Mouse (Mus musculus) liver, embryonic 12.5 days (tissue): ENCODE measurements around the gene Manbal. TPM values are rescaled to one million over a fixed set of nuclear protein-coding genes. Genes with fewer than 3 reads are reported as not detected.

ENCODE experiments used
- ATAC-seq: fragments of 200-750 bp; cut with Nextera tagmentation; 2 replicates; pipeline ENCODE4 v1.8.0; 2017; ENCODE audit warnings: moderate number of reproducible peaks, mild to moderate bottlenecking, moderate library complexity
- H3K27ac ChIP-seq: fragments of 300-500 bp; sonication (generic); 2 replicates; pipeline ENCODE4 v1.5.1; 2016; ENCODE audit warnings: mild to moderate bottlenecking
- H3K27me3 ChIP-seq: fragments of 300-500 bp; sonication (generic); replicated peaks from 2 replicates; pipeline ENCODE4 v1.6.1; 2016; ENCODE audit warnings: mild to moderate bottlenecking, moderate library complexity
- H3K36me3 ChIP-seq: fragments of 300-500 bp; sonication (generic); 2 replicates; pipeline ENCODE4 v1.6.1; 2016; ENCODE audit warnings: mild to moderate bottlenecking, moderate library complexity
- H3K4me1 ChIP-seq: fragments of 300-500 bp; sonication (generic); 2 replicates; pipeline ENCODE4 v1.6.1; 2016
- H3K4me2 ChIP-seq: fragments of 300-500 bp; sonication (generic); 2 replicates; pipeline ENCODE4 v1.6.1; 2016; ENCODE audit warnings: mild to moderate bottlenecking, moderate library complexity
- H3K4me3 ChIP-seq: fragments of 300-500 bp; sonication (generic); 2 replicates; pipeline ENCODE4 v1.5.1; 2016; ENCODE audit warnings: mild to moderate bottlenecking, moderate library complexity
- H3K9ac ChIP-seq: fragments of 300-500 bp; sonication (generic); 2 replicates; pipeline ENCODE4 v1.6.1; 2016; ENCODE audit warnings: mild to moderate bottlenecking, moderate library complexity
- H3K9me3 ChIP-seq: fragments of 300-500 bp; sonication (generic); replicated peaks from 2 replicates; pipeline ENCODE4 v1.6.1; 2016; ENCODE audit warnings: mild to moderate bottlenecking, moderate library complexity
- WGBS: fragments of 180-500 bp; shearing (Covaris S2); methylation state at CpG from one replicate; pipeline ENCODE4 v1.1.7; 2016; ENCODE audit not compliant: insufficient replicate concordance; 5-methylcytosine and 5-hydroxymethylcytosine counted together
- polyA plus RNA-seq: library from polyadenylated mRNA; unstranded; fragments of >200 nt; fragmentation: Nextera tagmentation; extraction: Ambion mirVana; gene quantifications from 2 replicates; pipeline ENCODE4 v1.2.1, GENCODE M21; 2016

Manbal gene
- polyA plus RNA-seq, 1 experiment from 2014 or later, result 28.0 TPM

DNA sequence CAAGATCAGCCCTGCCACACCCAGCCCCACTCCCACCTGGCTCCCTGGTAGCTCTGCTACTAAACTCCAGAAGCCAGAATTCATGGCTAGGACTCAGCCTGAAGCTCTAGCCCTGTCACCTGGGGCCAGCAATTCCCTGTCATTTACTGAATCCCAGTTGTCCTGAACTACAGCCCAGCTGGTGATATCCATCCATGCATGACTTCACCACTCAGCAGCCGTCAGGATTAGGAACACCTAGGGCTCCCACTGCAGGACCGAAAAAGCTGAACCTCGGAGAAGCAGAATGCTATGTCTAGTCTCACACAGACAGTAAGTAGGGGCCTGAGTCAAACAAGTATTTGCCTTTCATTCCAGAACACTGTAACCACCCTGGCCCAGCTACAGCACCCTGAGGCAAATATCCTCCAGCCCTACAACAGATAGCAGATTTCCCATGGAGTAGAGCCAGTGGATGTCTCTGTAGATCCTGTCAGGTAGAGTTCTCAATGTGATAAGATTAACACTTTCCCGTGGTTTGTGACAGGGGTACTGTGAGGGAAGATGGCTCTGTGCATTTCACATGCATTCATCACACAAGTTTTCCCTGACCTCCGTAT, 25.0 kb upstream of the Manbal start:
- H3K9ac ChIP-seq, result no peak overlapping the region
- peaks cover 28% of the 10 kb centered on the region for H3K27me3 ChIP-seq
- H3K36me3 ChIP-seq, result no peaks in the 10 kb centered on the region
- H3K4me2 ChIP-seq, result no peak overlapping the region
- no peak overlapping the region for H3K27ac ChIP-seq
- ATAC-seq, result no peak
- H3K9me3 ChIP-seq, result no peaks in the 10 kb centered on the region
- no peak overlapping the region for H3K4me3 ChIP-seq
- H3K4me1 ChIP-seq, result no peaks in the 10 kb centered on the region
- WGBS, result 59% methylated on average over 5 of the region's 5 CpGs

DNA sequence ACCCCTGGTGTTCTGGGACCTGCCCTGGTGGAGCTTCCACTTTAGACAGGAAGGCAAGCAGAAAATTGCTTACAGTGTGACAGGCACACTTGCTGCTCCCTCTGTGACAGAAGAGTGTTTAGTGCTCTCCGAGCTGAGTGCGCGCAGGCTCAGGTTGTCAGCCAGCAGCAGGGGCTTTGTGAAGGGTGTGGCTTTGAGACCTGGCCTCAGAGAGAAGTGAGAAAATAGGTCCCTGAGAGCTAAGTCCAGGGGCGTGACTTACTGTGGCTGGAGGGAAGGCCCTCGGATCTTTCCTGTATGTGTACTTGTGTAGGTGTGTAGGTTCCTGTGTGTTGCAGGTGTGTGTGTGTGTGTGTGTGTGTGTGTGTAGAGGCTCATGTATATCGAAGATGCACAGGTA, 24.1 kb upstream of the Manbal start:
- Histone ChIP-seq H3K4me2 (no peak overlapping the region), H3K36me3 (no peaks in the 10 kb centered on the region), H3K4me3 (no peak overlapping the region), H3K27me3 (peaks cover 30% of the 10 kb centered on the region), H3K9me3 (no peaks in the 10 kb centered on the region), H3K27ac (no peak overlapping the region), H3K4me1 (no peaks in the 10 kb centered on the region), H3K9ac (no peak overlapping the region)
- WGBS, result 58% methylated on average over 6 of the region's 6 CpGs
- ATAC-seq, result no peak

DNA sequence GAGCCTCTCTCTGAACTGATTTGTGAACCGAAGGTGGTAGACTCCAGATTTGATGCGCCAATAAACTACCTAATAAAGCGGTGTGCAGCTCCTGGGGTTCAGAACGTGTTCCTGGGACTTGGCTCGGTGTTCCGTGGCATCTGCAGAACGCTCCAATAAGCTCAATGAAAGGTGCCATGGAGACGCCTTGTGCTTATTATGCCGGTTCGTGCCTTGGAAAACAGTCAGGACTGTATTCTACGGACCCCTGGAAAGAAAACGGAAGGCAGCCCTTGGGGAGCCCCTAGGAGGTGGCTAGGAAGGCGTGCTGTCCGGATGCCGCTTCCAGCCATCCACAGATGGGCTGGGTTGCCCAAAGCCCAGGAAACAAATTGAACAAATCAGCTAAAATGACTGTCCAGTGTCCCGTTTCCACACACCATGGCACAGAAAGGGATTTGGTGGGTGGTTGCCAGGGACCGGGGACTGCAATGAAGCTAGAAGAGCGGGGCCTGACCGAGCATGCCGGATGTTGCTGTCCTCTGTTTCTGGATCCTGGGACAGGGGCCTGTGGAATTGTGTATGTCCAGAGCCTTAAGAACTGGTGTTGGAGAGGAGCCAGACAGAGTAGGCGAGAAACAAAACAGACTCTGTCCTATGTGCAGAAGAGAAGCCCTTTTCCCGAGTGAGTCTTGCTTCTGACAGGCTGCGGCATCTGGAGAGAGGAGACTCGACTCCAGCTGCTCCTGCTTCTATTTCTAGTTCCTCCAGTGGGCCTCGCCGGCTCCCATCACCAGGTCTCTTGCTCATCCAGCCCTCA, 19.8 kb upstream of the Manbal start, which contains the start of gene Ghrh:
Ghrh (minus strand) TSS at position 146 of the 799 bp plus-strand sequence.
- no peak within 1 kb of the TSS for H3K4me2 ChIP-seq
- WGBS, result 70% methylated on average over 26 of the region's 26 CpGs
- no peaks in the 10 kb centered on the region for H3K36me3 ChIP-seq
- no peak within 1 kb of the TSS for H3K9ac ChIP-seq
- no peak within 1 kb of the TSS for H3K27ac ChIP-seq
- peaks cover 16% of the 10 kb centered on the region for H3K27me3 ChIP-seq
- H3K4me3 ChIP-seq, result no peak within 1 kb of the TSS
- H3K4me1 ChIP-seq, result no peaks in the 10 kb centered on the region
- ATAC-seq, result no peak
- no peaks in the 10 kb centered on the region for H3K9me3 ChIP-seq

DNA sequence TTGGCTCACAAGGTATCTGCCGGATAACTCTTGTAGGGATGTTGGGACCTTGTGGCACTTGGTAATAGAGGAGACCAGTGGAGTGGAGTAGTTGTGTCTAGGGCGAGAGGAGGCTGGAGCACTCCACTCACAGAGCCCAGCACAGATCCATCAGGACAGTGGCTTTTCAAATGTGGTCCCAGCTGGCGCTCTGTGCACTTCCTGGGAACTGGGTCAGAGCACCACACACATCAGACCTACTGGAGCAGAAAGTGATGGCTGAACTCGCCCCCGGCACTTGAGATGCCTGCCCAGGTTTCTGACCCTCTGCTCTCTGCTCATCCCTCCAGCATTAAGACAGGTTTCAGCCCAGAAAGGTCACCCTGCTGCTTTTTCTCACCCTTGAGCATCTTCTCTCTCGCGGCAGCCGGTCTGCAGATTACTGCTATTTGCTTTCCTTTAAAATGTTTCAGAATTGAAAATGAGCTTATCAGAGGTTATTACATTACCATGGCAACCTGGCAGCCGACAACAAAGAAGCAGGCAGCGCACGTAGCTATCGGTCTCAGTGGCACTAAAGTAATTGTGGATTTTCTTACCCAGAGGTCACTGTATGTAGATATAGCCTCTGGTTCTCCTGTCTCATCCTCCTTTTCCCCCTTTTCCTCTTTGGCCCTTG, 18.1 kb upstream of the Manbal start:
- Histone ChIP-seq H3K27me3 (peaks cover 15% of the 10 kb centered on the region), H3K9ac (no peak overlapping the region), H3K4me1 (no peaks in the 10 kb centered on the region), H3K27ac (no peak overlapping the region), H3K4me2 (no peak overlapping the region), H3K4me3 (no peak overlapping the region), H3K36me3 (no peaks in the 10 kb centered on the region), H3K9me3 (no peaks in the 10 kb centered on the region)
- WGBS, result 58% methylated on average over 12 of the region's 12 CpGs
- ATAC-seq, result no peak

DNA sequence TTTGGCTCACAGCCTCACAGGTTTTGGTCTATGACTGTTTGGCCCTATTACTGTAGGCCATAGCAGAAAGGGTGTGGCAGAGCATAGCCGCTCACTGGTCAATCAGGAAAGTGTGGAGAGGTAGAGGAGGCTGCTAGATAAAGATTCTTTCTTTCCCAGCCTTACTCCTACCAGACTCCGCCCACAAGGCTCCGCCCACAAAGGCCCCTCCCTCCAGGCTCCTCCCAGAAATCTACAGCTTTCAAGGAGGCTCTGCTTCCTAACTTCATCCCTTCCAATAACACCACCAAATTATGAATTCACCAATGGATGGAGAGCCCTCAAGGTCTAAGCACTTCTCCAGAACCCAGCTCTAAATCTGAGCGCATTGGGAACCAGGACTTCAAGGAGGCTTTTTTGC, 14.2 kb upstream of the Manbal start:
- Histone ChIP-seq H3K27me3 (peaks cover 9% of the 10 kb centered on the region; the same call in 1 of the 2 replicates), H3K4me3 (no peak overlapping the region), H3K9ac (no peak overlapping the region), H3K4me2 (no peak overlapping the region), H3K36me3 (no peaks in the 10 kb centered on the region), H3K9me3 (0 out of 2 replicates have a peak, but pooled peaks cover 6% of the 10 kb centered on the region), H3K27ac (no peak overlapping the region), H3K4me1 (no peaks in the 10 kb centered on the region)
- WGBS, result 54% methylated on average over 4 of the region's 4 CpGs
- ATAC-seq, result no peak

DNA sequence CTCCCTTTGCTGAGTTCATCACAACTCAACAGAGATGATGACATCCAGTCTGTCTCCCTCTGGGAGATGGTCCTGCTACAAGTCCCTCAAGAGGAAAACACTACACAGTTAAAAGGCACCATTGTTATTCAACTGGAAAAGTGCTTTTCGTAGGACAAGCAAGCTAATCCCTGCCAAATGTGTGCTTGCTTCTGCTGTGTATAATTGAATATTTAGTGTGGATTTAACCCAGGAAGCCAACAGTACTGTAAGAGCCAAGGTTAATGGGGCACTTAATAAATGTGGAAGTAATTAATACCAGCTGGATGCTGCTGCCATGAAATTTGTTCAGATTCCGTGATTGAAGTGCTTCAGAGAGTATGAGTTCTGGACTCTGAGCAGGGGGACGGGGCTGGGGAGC, 13.3 kb upstream of the Manbal start:
- no peak overlapping the region for H3K27ac ChIP-seq
- H3K36me3 ChIP-seq, result no peaks in the 10 kb centered on the region
- 68% methylated on average over 3 of the region's 3 CpGs for WGBS
- H3K9me3 ChIP-seq, result 0 out of 2 replicates have a peak, but pooled peaks cover 6% of the 10 kb centered on the region
- H3K4me2 ChIP-seq, result no peak overlapping the region
- ATAC-seq, result no peak
- H3K4me3 ChIP-seq, result no peak overlapping the region
- no peaks in the 10 kb centered on the region for H3K4me1 ChIP-seq
- no peak overlapping the region for H3K9ac ChIP-seq
- H3K27me3 ChIP-seq, result 0 out of 2 replicates have a peak, but pooled peaks cover 5% of the 10 kb centered on the region

DNA sequence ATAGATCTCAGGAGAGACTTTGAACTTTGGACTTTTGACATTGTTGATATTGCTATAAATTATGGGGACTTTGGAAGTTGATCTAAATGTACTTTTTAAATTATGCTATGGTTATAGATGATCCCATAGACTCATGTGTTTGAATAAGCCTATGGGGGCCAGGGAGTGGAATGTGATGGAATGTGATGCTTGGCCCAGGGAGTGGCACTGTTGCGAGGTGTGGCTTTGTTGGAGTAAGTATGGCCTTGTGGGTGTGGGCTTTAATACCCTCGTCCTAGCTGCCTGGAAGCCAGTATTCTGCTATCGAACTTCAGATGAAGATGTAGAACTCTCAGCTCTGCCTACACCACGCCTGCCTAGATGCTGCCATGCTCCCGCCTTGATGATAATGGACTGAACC, 7.4 kb upstream of the Manbal start:
- Histone ChIP-seq H3K27me3 (no peaks in the 10 kb centered on the region), H3K36me3 (no peaks in the 10 kb centered on the region), H3K4me1 (no peaks in the 10 kb centered on the region), H3K4me3 (no peak overlapping the region), H3K9ac (no peak overlapping the region), H3K27ac (no peak overlapping the region), H3K9me3 (0 out of 2 replicates have a peak, but pooled peaks cover 4% of the 10 kb centered on the region), H3K4me2 (no peak overlapping the region)
- WGBS, result 63% methylated on average over 5 of the region's 5 CpGs
- no peak for ATAC-seq

DNA sequence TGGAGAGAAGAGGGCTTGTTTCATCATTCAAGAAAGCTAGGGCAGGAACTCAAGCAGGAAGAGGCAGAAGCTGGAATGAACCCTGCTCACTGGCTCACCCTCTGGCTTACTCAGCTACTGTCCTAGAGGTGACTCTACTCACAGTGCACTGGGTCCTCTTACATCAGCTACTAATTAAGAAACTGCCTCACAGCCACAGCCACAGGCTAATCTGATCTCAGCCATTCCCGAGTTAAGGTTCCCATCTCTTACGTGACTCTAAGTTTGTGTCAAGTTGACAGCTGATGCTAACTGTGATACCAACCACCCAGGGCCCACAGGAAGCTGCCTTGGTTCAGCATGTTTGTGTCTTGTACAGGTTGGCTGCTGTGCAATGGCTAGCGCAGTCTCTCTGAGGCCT, 4.4 kb upstream of the Manbal start:
- no peak overlapping the region for H3K4me2 ChIP-seq
- WGBS, result 45% methylated on average over 3 of the region's 3 CpGs

DNA sequence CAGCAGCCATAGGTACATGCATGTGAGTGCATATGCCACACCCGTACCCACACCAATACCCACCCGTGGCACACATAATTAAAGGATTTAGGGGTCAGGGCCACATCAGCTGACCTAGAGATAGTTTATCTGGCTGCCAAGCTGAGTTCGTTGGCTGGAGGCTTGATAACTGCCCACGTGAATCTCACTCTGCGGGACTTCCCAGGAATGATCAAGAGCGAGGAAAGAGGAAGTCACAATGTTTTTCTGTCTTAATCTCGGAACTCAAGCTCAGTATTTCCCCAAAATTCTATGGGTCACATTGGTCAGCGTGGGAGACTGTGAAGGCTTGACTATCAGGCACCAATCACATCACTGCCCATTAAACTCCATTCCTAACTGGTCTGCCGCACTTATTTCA, 632 bp upstream of the Manbal start:
- no peak for ATAC-seq
- Histone ChIP-seq H3K4me3 (peak overlapping the region; percentile 80), H3K27ac (peak overlapping the region; percentile 98), H3K36me3 (no peaks in the 10 kb centered on the region), H3K4me1 (peaks cover 23% of the 10 kb centered on the region), H3K9me3 (no peaks in the 10 kb centered on the region), H3K9ac (peak overlapping the region; percentile 84), H3K27me3 (no peaks in the 10 kb centered on the region), H3K4me2 (peak overlapping the region; percentile 70)
- 34% methylated on average over 9 of the region's 9 CpGs for WGBS

More for the DNA sequence above, 4.4 kb upstream of the Manbal start:
- no peak overlapping the region for H3K9ac ChIP-seq
- peaks cover 10% of the 10 kb centered on the region for H3K4me1 ChIP-seq
- no peaks in the 10 kb centered on the region for H3K36me3 ChIP-seq
- H3K27me3 ChIP-seq, result no peaks in the 10 kb centered on the region
- H3K4me3 ChIP-seq, result no peak overlapping the region
- H3K27ac ChIP-seq, result no peak overlapping the region
- ATAC-seq, result no peak
- no peaks in the 10 kb centered on the region for H3K9me3 ChIP-seq

DNA sequence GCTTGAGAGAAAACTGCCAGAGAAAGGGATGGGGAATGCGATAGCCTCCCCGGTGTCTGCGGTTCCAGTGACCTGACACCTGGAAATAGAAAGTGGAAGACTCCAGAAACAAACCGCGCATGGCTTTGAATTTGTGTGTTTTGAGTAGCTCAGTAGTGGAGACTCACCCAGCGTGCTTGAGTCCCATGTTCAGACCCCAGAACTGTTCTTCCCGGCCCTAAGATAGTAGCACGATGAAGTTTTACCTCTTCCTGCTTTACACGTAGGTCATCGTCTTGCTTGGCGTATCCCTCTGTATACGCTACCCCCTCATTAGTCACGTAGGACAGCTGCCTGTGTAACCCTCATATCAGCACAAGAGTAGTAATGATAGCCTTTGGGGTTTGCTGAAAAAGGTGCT, 597 bp downstream of the Manbal start:
- H3K9me3 ChIP-seq, result no peaks in the 10 kb centered on the region
- H3K4me1 ChIP-seq, result peaks cover 25% of the 10 kb centered on the region
- H3K27ac ChIP-seq, result peak overlapping the region; percentile 98
- H3K9ac ChIP-seq, result peak overlapping the region; percentile 84
- H3K36me3 ChIP-seq, result peaks cover 4% of the 10 kb centered on the region; the same call in 1 of the 2 replicates
- H3K27me3 ChIP-seq, result no peaks in the 10 kb centered on the region
- H3K4me2 ChIP-seq, result peak overlapping the region; percentile 70
- 2% methylated on average over 13 of the region's 13 CpGs for WGBS
- H3K4me3 ChIP-seq, result peak overlapping the region; percentile 80
- peak; percentile 45 for ATAC-seq

DNA sequence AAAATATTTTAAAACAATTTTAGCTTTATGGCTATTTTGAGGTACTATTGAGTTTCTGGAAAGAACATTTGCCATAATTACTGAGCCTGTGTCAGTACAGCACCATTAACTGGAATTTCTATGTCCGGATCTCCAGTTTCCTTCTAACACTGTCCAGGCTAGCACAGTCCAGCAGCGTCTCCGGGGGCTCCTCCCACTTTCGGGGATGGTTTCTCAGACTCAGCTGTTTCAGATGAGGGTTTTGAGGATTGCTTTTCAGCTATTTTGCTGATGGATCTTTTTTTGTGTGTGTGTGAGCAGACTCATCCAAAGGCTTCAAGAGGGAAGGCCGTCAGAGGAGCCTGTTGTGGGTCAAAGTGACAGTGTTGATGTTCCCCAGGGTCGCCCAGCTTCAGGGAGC, 4.3 kb downstream of the Manbal start:
- no peak overlapping the region for H3K4me3 ChIP-seq

DNA sequence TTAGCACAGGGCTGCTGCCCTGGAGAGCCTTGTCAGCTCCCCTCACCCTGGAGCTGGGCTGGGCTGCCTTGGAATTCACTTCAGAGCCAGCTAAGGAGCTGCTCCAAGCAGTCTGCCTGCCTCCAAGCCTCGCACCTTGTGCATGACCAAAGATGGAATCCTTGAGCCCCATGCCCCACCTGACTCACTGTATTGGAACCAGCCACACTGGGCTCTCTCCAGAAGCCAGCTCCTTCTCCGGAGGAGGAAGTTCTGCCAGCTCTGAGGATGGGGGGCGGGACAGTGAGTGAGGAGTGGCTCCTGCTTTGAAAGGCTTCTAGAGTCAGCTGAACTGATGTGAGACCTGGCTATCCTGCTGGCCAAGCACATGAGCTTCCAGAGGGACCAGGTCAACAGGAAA, 6.3 kb downstream of the Manbal start:
- no peaks in the 10 kb centered on the region for H3K27me3 ChIP-seq
- WGBS, result 58% methylated on average over 3 of the region's 3 CpGs
- H3K9ac ChIP-seq, result no peak overlapping the region
- peaks cover 34% of the 10 kb centered on the region for H3K4me1 ChIP-seq
- H3K9me3 ChIP-seq, result no peaks in the 10 kb centered on the region
- no peak for ATAC-seq
- peaks cover 18% of the 10 kb centered on the region for H3K36me3 ChIP-seq
- no peak overlapping the region for H3K4me2 ChIP-seq
- no peak overlapping the region for H3K27ac ChIP-seq
- no peak overlapping the region for H3K4me3 ChIP-seq

More for the DNA sequence above, 4.3 kb downstream of the Manbal start:
- Histone ChIP-seq H3K4me2 (no peak overlapping the region), H3K27ac (no peak overlapping the region), H3K9ac (no peak overlapping the region), H3K4me1 (peaks cover 38% of the 10 kb centered on the region), H3K27me3 (no peaks in the 10 kb centered on the region), H3K9me3 (no peaks in the 10 kb centered on the region), H3K36me3 (peaks cover 18% of the 10 kb centered on the region)
- 70% methylated on average over 6 of the region's 6 CpGs for WGBS
- no peak for ATAC-seq
